In genomic region chr16:84971535-84972330, GRCm38 (mm10) we compare ENCODE assay signal across 8 mouse cellular contexts.
DNase-seq lines count a peak whose midpoint lies in the region; ATAC-seq lines count a peak whose summit lies in the region.
"Had no signal": no experiment of that assay in that cellular context is flagged by ENCODE, and none has a peak within 500 bp of the region (broad histone marks: within the 10 kb centered on the region; RNA-seq: fewer than 3 reads in every experiment).

No protein-coding gene starts in this region.

- H3K4me2 ChIP-seq in neural tube, embryonic 11.5 days (ENCODE audit: low read depth) = no peak overlapping the region
- no peak overlapping the region for H3K4me2 ChIP-seq in kidney, embryonic 14.5 days (replicated peaks; ENCODE audit: low read depth, low read length)
- 0 out of 2 replicates have a peak overlapping the region, but pooled peaks have one; percentile 6 for H3K4me2 ChIP-seq in stomach, embryonic 16.5 days (ENCODE audit: low read depth, low read length)
- H3K4me2 ChIP-seq: neural tube, embryonic 12.5 days had no signal

- 0 out of 2 replicates have a peak overlapping the region, but pooled peaks have one; percentile 35 for H3K27ac ChIP-seq in neural tube, embryonic 11.5 days (ENCODE audit: low read depth, low read length)
- peak overlapping the region; percentile 36; the same call in 1 of the 2 replicates for H3K27ac ChIP-seq in heart, embryonic 10.5 days
- H3K27ac ChIP-seq in kidney, embryonic 14.5 days (ENCODE audit: low read depth, low read length) = peak overlapping the region; percentile 19; the same call in 1 of the 2 replicates
- H3K27ac ChIP-seq in stomach, embryonic 16.5 days (ENCODE audit: low read length) = no peak overlapping the region; the same call in 1 of the 2 replicates
- H3K27ac ChIP-seq: neural tube, embryonic 12.5 days had no signal

- no peak for DNase-seq in neural tube, embryonic 11.5 days (ENCODE audit: low spot score)
- no peak for DNase-seq in neural tube, embryonic 10.5 days (ENCODE audit: extremely low spot score, low spot score)
- DNase-seq in heart, embryonic 10.5 days (ENCODE audit: low spot score) = peak; percentile 80
- DNase-seq in cerebellum, postnatal 4 days (ENCODE audit: low spot score in 2 of 2) = no peak
- DNase-seq in cerebellum, adult 9-11 months = no peak

- H3K27me3 ChIP-seq in neural tube, embryonic 11.5 days (ENCODE audit: control insufficient read depth, insufficient read depth, low read length) = no peaks in the 10 kb centered on the region
- no peaks in the 10 kb centered on the region for H3K27me3 ChIP-seq in heart, embryonic 10.5 days (ENCODE audit: insufficient read depth, poor library complexity, severe bottlenecking)
- no peaks in the 10 kb centered on the region for H3K27me3 ChIP-seq in kidney, embryonic 14.5 days (ENCODE audit: control insufficient read depth, insufficient read depth, low read length)
- H3K27me3 ChIP-seq in stomach, embryonic 16.5 days (ENCODE audit: control insufficient read depth, insufficient read depth, low read length) = no peaks in the 10 kb centered on the region
- H3K27me3 ChIP-seq: neural tube, embryonic 12.5 days had no signal

- H3K36me3 ChIP-seq in neural tube, embryonic 11.5 days (ENCODE audit: control insufficient read depth, insufficient read depth, low read length) = no peaks in the 10 kb centered on the region; the same call in 1 of the 2 replicates
- peaks cover 43% of the 10 kb centered on the region for H3K36me3 ChIP-seq in heart, embryonic 10.5 days
- peaks cover 63% of the 10 kb centered on the region for H3K36me3 ChIP-seq in kidney, embryonic 14.5 days (ENCODE audit: control insufficient read depth, insufficient read depth, low read length)
- peaks cover 3% of the 10 kb centered on the region; the same call in 1 of the 2 replicates for H3K36me3 ChIP-seq in stomach, embryonic 16.5 days (ENCODE audit: control insufficient read depth, insufficient read depth, low read length)

- H3K4me1 ChIP-seq in neural tube, embryonic 11.5 days (ENCODE audit: control insufficient read depth, insufficient read depth, low read length) = no peaks in the 10 kb centered on the region
- H3K4me1 ChIP-seq in heart, embryonic 10.5 days = peaks cover 16% of the 10 kb centered on the region
- no peaks in the 10 kb centered on the region for H3K4me1 ChIP-seq in kidney, embryonic 14.5 days (ENCODE audit: control insufficient read depth, insufficient read depth, low read length)
- H3K4me1 ChIP-seq in stomach, embryonic 16.5 days (ENCODE audit: control insufficient read depth, insufficient read depth, low read length) = peaks cover 6% of the 10 kb centered on the region; the same call in 1 of the 2 replicates
- H3K4me1 ChIP-seq: neural tube, embryonic 12.5 days had no signal

- ATAC-seq in neural tube, embryonic 11.5 days (ENCODE audit: insufficient read depth, low FRiP score, low TSS enrichment) = no peak
- ATAC-seq in kidney, embryonic 14.5 days (ENCODE audit: low FRiP score, low TSS enrichment) = 0 out of 2 replicates have a peak, but pooled peaks have one; percentile 32
- ATAC-seq in stomach, embryonic 16.5 days (ENCODE audit: insufficient read depth, low FRiP score) = no peak

- WGBS in neural tube, embryonic 11.5 days = 80% methylated on average over 16 of the region's 16 CpGs
- 61% methylated on average over 16 of the region's 16 CpGs for WGBS in heart, embryonic 10.5 days
- 72% methylated on average over 16 of the region's 16 CpGs for WGBS in kidney, embryonic 14.5 days
- WGBS in stomach, embryonic 16.5 days = 42% methylated on average over 16 of the region's 16 CpGs

- no peak overlapping the region for H3K4me3 ChIP-seq in neural tube, embryonic 11.5 days (ENCODE audit: low read depth, low read length)
- no peak overlapping the region for H3K4me3 ChIP-seq in heart, embryonic 10.5 days
- H3K4me3 ChIP-seq in kidney, embryonic 14.5 days (ENCODE audit: low read length) = no peak overlapping the region
- no peak overlapping the region for H3K4me3 ChIP-seq in stomach, embryonic 16.5 days (replicated peaks; ENCODE audit: low read length)
- H3K4me3 ChIP-seq: neural tube, embryonic 12.5 days had no signal

- H3K9ac ChIP-seq in neural tube, embryonic 11.5 days (ENCODE audit: low read length) = no peak overlapping the region
- H3K9ac ChIP-seq in kidney, embryonic 14.5 days (ENCODE audit: low read depth, low read length) = no peak overlapping the region
- no peak overlapping the region for H3K9ac ChIP-seq in stomach, embryonic 16.5 days (ENCODE audit: low read length)
- H3K9ac ChIP-seq: neural tube, embryonic 12.5 days had no signal

- H3K9me3 ChIP-seq in neural tube, embryonic 11.5 days (ENCODE audit: control insufficient read depth, low read length) = no peaks in the 10 kb centered on the region
- H3K9me3 ChIP-seq in heart, embryonic 10.5 days = no peaks in the 10 kb centered on the region
- no peaks in the 10 kb centered on the region for H3K9me3 ChIP-seq in kidney, embryonic 14.5 days (ENCODE audit: control insufficient read depth, low read length)
- H3K9me3 ChIP-seq in stomach, embryonic 16.5 days (replicated peaks; ENCODE audit: control insufficient read depth, low read length) = no peaks in the 10 kb centered on the region
- H3K9me3 ChIP-seq: neural tube, embryonic 12.5 days had no signal
